Mouse (Mus musculus): ENCODE results near the gene Gap43. TPM values are rescaled to one million over a fixed set of nuclear protein-coding genes. Genes with fewer than 3 reads are reported as not detected.
"Not testable (repeated sequence)": the region's sequence is repeated elsewhere in the genome, so short reads cannot be mapped to it uniquely, and the experiment has no call there.

Gene Gap43
- not detected in 2 replicates for polyA plus RNA-seq (2012; ENCODE audit: insufficient read depth, insufficient read length, missing spikeins)

DNA sequence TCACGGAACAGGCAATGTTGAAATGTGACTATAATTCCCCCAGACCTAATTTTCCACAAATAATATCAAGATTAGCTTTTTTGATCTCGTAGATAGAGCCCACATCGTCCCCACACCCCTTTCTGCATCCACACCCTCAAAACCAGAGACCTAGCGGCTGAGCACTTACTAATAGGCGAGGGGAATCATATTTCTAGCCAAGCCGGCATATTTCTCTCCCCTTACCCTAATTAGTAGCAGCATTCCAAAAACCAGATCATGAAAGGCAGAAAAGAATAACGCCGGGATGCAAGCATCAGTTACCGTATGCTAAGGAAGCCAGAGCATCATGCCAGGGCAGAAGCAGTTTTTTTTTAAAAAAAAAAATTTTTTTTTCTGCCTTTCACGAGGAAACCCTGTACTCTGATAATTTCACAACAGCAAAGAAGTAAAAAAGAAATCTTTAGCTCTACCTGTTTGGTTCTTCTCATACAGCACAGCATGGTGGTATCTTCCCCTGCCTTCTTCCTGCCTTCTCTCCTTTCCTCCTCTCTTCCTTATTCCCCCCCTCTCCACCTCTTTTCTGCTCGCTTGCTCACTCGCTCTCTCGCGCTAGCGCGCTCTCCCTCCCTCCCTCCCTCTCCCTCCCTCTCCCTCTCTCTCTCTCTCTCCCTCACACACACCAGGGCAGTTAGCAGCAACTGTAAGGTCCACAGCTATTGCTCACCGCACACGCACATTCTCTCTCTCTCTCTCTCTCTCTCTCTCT lies at the start of gene Gap43:
Gap43 (minus strand) TSS at position 631 of the 748 bp plus-strand sequence.
- no peak within 1 kb of the TSS for H3K27ac ChIP-seq (ENCODE audit: insufficient read depth, low read depth, low read length)
- H3K4me1 ChIP-seq (ENCODE audit: control insufficient read depth, insufficient read depth, low read length): no peaks in the 10 kb centered on the region
- TF ChIP-seq POLR2A (IDR thresholded peaks at IDR 0.05; ENCODE audit: borderline replicate concordance, low read depth, low read length) (no peak), CTCF (IDR thresholded peaks at IDR 0.05; ENCODE audit: low read depth, low read length) (no peak)
- no peak within 1 kb of the TSS for H3K4me3 ChIP-seq (ENCODE audit: insufficient read depth, low read length)

DNA sequence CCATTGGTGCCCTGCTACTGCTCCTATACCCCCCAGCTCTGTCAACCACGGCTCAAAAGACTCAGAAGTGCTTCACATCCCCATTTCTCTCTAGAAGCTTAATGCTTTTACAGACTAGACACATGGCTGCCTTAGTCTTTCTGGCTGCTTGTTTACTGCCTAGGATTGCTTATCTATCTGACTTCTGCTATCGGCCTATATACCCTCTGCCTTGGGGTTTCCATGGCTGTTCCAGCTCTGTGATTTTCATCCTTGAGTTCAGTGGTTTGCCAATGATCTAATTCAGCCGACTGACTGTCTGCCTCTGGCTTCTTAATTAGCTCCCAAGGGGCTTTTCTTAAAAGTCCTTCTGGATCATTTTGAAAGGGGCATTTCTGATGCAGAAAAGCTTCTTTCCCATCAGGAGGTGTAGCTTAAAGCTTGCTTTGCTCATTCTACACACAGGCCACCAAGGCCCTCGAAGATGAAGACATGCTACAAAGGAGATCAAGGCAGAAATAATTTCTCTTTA lies 40.9 kb upstream of the Gap43 start:
- no peak overlapping the region for H3K27ac ChIP-seq (ENCODE audit: insufficient read depth, low read depth, low read length)
- no peaks in the 10 kb centered on the region for H3K4me1 ChIP-seq (ENCODE audit: control insufficient read depth, insufficient read depth, low read length)
- no peak for TF ChIP-seq POLR2A (IDR thresholded peaks at IDR 0.05; ENCODE audit: borderline replicate concordance, low read depth, low read length)
- TF ChIP-seq CTCF (IDR thresholded peaks at IDR 0.05; ENCODE audit: low read depth, low read length): no peak
- no peak overlapping the region for H3K4me3 ChIP-seq (ENCODE audit: insufficient read depth, low read length)

GRCm38 (mm10) chr16:42380641-42381040 lies 40.2 kb upstream of the Gap43 start:
- Histone ChIP-seq H3K27ac (ENCODE audit: insufficient read depth, low read depth, low read length) (no peak overlapping the region), H3K4me3 (ENCODE audit: insufficient read depth, low read length) (no peak overlapping the region), H3K4me1 (ENCODE audit: control insufficient read depth, insufficient read depth, low read length) (no peaks in the 10 kb centered on the region)
- TF ChIP-seq CTCF (IDR thresholded peaks at IDR 0.05; ENCODE audit: low read depth, low read length) (no peak), POLR2A (IDR thresholded peaks at IDR 0.05; ENCODE audit: borderline replicate concordance, low read depth, low read length) (no peak)

- no peak overlapping the region for H3K27ac ChIP-seq (ENCODE audit: insufficient read depth, low read depth, low read length)
- TF ChIP-seq POLR2A (IDR thresholded peaks at IDR 0.05; ENCODE audit: borderline replicate concordance, low read depth, low read length) (no peak), CTCF (IDR thresholded peaks at IDR 0.05; ENCODE audit: low read depth, low read length) (no peak)
- H3K4me3 ChIP-seq (ENCODE audit: insufficient read depth, low read length): no peak overlapping the region
- H3K4me1 ChIP-seq (ENCODE audit: control insufficient read depth, insufficient read depth, low read length): no peaks in the 10 kb centered on the region
These were observed 29.7 kb upstream of the Gap43 start for GRCm38 (mm10) chr16:42370148-42370547.

- H3K4me1 ChIP-seq (ENCODE audit: control insufficient read depth, insufficient read depth, low read length): no peaks in the 10 kb centered on the region
- TF ChIP-seq POLR2A (IDR thresholded peaks at IDR 0.05; ENCODE audit: borderline replicate concordance, low read depth, low read length): no peak
- TF ChIP-seq CTCF (IDR thresholded peaks at IDR 0.05; ENCODE audit: low read depth, low read length): no peak
- H3K4me3 ChIP-seq (ENCODE audit: insufficient read depth, low read length): no peak overlapping the region
- H3K27ac ChIP-seq (ENCODE audit: insufficient read depth, low read depth, low read length): no peak overlapping the region
These were observed 28.9 kb upstream of the Gap43 start for GRCm38 (mm10) chr16:42369346-42369745.

- TF ChIP-seq CTCF (IDR thresholded peaks at IDR 0.05; ENCODE audit: low read depth, low read length): no peak
- TF ChIP-seq POLR2A (IDR thresholded peaks at IDR 0.05; ENCODE audit: borderline replicate concordance, low read depth, low read length): no peak
- H3K4me3 ChIP-seq (ENCODE audit: insufficient read depth, low read length): no peak overlapping the region
These were observed 19.6 kb upstream of the Gap43 start for GRCm38 (mm10) chr16:42360061-42360460.

GRCm38 (mm10) chr16:42358058-42358457 lies 17.6 kb upstream of the Gap43 start:
- Histone ChIP-seq H3K27ac (ENCODE audit: insufficient read depth, low read depth, low read length) (no peak overlapping the region), H3K4me3 (ENCODE audit: insufficient read depth, low read length) (no peak overlapping the region), H3K4me1 (ENCODE audit: control insufficient read depth, insufficient read depth, low read length) (no peaks in the 10 kb centered on the region)
- TF ChIP-seq CTCF (IDR thresholded peaks at IDR 0.05; ENCODE audit: low read depth, low read length) (no peak), POLR2A (IDR thresholded peaks at IDR 0.05; ENCODE audit: borderline replicate concordance, low read depth, low read length) (no peak)

More at GRCm38 (mm10) chr16:42360061-42360460, 19.6 kb upstream of the Gap43 start:
- Histone ChIP-seq H3K27ac (ENCODE audit: insufficient read depth, low read depth, low read length) (no peak overlapping the region), H3K4me1 (ENCODE audit: control insufficient read depth, insufficient read depth, low read length) (no peaks in the 10 kb centered on the region)

DNA sequence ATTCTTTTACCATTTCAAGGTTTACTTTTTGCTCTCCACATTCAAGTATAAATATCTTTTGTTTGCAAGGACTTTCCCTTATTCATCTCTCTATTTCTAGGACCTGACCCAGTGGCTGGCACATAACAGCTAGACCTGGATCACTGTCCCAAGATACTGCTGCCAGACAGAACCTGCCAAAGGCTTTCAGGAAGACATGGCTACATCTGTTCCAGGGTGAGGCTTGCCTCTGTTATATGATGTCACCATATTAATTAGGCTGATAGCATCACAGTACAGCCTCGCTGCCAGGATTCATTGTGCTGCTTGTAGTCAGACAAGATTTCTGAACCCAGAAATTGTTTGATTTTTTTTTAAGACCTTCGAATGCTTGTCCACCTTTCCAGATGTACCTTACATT lies 9.6 kb upstream of the Gap43 start:
- Histone ChIP-seq H3K4me1 (ENCODE audit: control insufficient read depth, insufficient read depth, low read length) (no peaks in the 10 kb centered on the region), H3K27ac (ENCODE audit: insufficient read depth, low read depth, low read length) (no peak overlapping the region), H3K4me3 (ENCODE audit: insufficient read depth, low read length) (no peak overlapping the region)
- TF ChIP-seq POLR2A (IDR thresholded peaks at IDR 0.05; ENCODE audit: borderline replicate concordance, low read depth, low read length) (no peak), CTCF (IDR thresholded peaks at IDR 0.05; ENCODE audit: low read depth, low read length) (no peak)

- not testable (repeated sequence) for H3K4me3 ChIP-seq (ENCODE audit: insufficient read depth, low read length); H3K27ac ChIP-seq (ENCODE audit: insufficient read depth, low read depth, low read length); H3K4me1 ChIP-seq (ENCODE audit: control insufficient read depth, insufficient read depth, low read length)
These were observed 414 bp upstream of the Gap43 start for GRCm38 (mm10) chr16:42340865-42341264.

GRCm38 (mm10) chr16:42339512-42339911 lies 939 bp downstream of the Gap43 start:
- TF ChIP-seq POLR2A (IDR thresholded peaks at IDR 0.05; ENCODE audit: borderline replicate concordance, low read depth, low read length) (no peak), CTCF (IDR thresholded peaks at IDR 0.05; ENCODE audit: low read depth, low read length) (no peak)
- no peak overlapping the region for H3K4me3 ChIP-seq (ENCODE audit: insufficient read depth, low read length)

More at GRCm38 (mm10) chr16:42339512-42339911, 939 bp downstream of the Gap43 start:
- Histone ChIP-seq H3K4me1 (ENCODE audit: control insufficient read depth, insufficient read depth, low read length) (no peaks in the 10 kb centered on the region), H3K27ac (ENCODE audit: insufficient read depth, low read depth, low read length) (no peak overlapping the region)

All from bone marrow macrophage, adult 2 months (primary cell).